Mouse (Mus musculus) lung, postnatal 0 days (tissue): ENCODE results near the gene Teddm2. TPM values are rescaled to one million over a fixed set of nuclear protein-coding genes. Genes with fewer than 3 reads are reported as not detected.
"Not testable (repeated sequence)": the region's sequence is repeated elsewhere in the genome, so short reads cannot be mapped to it uniquely, and the experiment has no call there.

Source experiments
- ATAC-seq: fragments of 200-750 bp; cut with Nextera tagmentation; 2 replicates; pipeline ENCODE4 v1.8.0; 2017; ENCODE audit warnings: moderate library complexity
- DNase-seq: peaks from one replicate; pipeline ENCODE4 v3.0.0-alpha.2; 2016; ENCODE audit warnings: low spot score
- H3K27ac ChIP-seq: fragments of 300-500 bp; sonication (generic); 2 replicates; pipeline ENCODE4 v1.5.1; 2014; ENCODE audit warnings: antibody characterized with exemption, mild to moderate bottlenecking, low read length, mixed read lengths
- H3K27me3 ChIP-seq: fragments of 300-500 bp; sonication (generic); replicated peaks from 2 replicates; pipeline ENCODE4 v1.6.1; 2014; ENCODE audit warnings: low read length, mixed read lengths; ENCODE audit not compliant: insufficient read depth
- H3K36me3 ChIP-seq: fragments of 300-500 bp; sonication (generic); 2 replicates; pipeline ENCODE4 v1.6.1; 2014; ENCODE audit warnings: low read length, mixed read lengths; ENCODE audit not compliant: insufficient read depth
- H3K4me1 ChIP-seq: fragments of 300-500 bp; sonication (generic); 2 replicates; pipeline ENCODE4 v1.6.1; 2014; ENCODE audit warnings: antibody characterized with exemption, low read depth, low read length, mixed read lengths; ENCODE audit not compliant: insufficient read depth
- H3K4me2 ChIP-seq: fragments of 300-500 bp; sonication (generic); replicated peaks from 2 replicates; pipeline ENCODE4 v1.6.1; 2014; ENCODE audit warnings: low read depth, mild to moderate bottlenecking, low read length, moderate library complexity, mixed read lengths
- H3K4me3 ChIP-seq: fragments of 300-500 bp; sonication (generic); 2 replicates; pipeline ENCODE4 v1.5.1; 2014; ENCODE audit warnings: low read depth, low read length
- H3K9ac ChIP-seq: fragments of 300-500 bp; sonication (generic); replicated peaks from 2 replicates; pipeline ENCODE4 v1.6.1; 2014; ENCODE audit warnings: low read depth, mild to moderate bottlenecking
- H3K9me3 ChIP-seq: fragments of 300-500 bp; sonication (generic); 2 replicates; pipeline ENCODE4 v1.6.1; 2016; ENCODE audit warnings: low read length, mixed read lengths
- CTCF ChIP-seq: IDR thresholded peaks from 2 replicates; pipeline ENCODE4 v1.5.1; 2016; ENCODE audit warnings: antibody characterized with exemption, mild to moderate bottlenecking
- EP300 ChIP-seq: IDR thresholded peaks from 2 replicates; pipeline ENCODE4 v1.6.1; 2016; ENCODE audit warnings: antibody characterized with exemption, mild to moderate bottlenecking, control low read depth
- WGBS: fragments of 180-500 bp; shearing (Covaris S2); extraction: QIAGEN DNeasy Blood & Tissue Kit; methylation state at CpG from one replicate; pipeline ENCODE4 v1.1.7; 2014; 5-methylcytosine and 5-hydroxymethylcytosine counted together
- polyA plus RNA-seq: library from polyadenylated mRNA; unstranded; fragments of >200 nt; fragmentation: Nextera tagmentation; extraction: Ambion mirVana; gene quantifications from 2 replicates; pipeline ENCODE4 v1.2.1, GENCODE M21; 2015

Teddm2 gene
- polyA plus RNA-seq, 1 experiment from 2014 or later: 0.98 TPM

DNA sequence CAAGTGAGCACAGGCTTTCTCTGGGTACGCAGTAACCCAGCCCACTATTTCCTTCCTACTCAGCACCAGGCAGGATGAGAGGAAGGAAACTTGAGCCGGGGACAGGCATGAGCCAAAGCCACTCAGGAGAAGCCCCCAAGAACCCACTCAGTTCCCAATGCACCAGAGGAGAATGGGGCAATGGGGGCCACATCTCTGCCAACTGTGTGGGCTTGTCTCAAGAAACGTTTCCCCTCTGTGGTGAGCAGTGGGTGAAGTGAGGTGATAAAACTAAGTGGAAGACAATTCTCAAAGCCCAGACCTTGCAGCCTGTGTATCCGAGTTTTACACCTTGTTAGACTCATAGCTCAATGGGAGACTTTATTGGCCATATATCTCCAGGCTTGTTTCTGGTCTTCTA, 8.6 kb downstream of the Teddm2 start, which contains the start of gene Teddm1a:
Gene Teddm1a (plus strand): TSS at position 301 of the 400 bp plus-strand sequence.
- H3K9me3 ChIP-seq: no peaks in the 10 kb centered on the region
- no peak for TF ChIP-seq CTCF
- H3K36me3 ChIP-seq: no peaks in the 10 kb centered on the region
- ATAC-seq (no peak), DNase-seq (no peak)
- H3K4me1 ChIP-seq: no peaks in the 10 kb centered on the region
- no peaks in the 10 kb centered on the region for H3K27me3 ChIP-seq
- H3K27ac ChIP-seq: no peak within 1 kb of the TSS
- 49% methylated on average over 4 of the region's 4 CpGs for WGBS
- no peak within 1 kb of the TSS for H3K4me3 ChIP-seq
- no peak within 1 kb of the TSS for H3K9ac ChIP-seq
- no peak within 1 kb of the TSS for H3K4me2 ChIP-seq

DNA sequence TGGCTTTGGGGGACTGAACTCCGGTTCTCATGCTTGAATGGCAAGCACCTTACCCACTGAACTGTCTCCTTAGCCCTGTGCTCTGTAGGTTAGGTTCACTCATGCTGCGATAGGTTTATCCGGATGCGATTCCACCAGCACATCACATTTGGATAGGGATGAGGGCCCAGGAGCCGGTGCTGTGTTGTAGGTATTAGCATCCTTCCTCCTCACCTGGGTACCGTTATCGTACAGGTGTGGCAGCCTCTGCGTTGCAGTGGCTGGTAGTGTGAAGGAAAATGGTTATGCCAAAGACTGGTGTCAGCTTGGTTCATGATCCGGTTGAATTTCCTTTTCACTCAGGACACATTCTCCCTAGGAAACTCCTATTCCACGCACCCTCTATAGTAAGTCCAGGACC, 9.9 kb downstream of the Teddm2 start:
- H3K9ac ChIP-seq: no peak overlapping the region
- no peaks in the 10 kb centered on the region for H3K9me3 ChIP-seq
- H3K4me1 ChIP-seq: no peaks in the 10 kb centered on the region
- H3K27me3 ChIP-seq: no peaks in the 10 kb centered on the region
- DNase-seq: no peak
- H3K4me3 ChIP-seq: no peak overlapping the region
- no peaks in the 10 kb centered on the region for H3K36me3 ChIP-seq
- 91% methylated on average over 10 of the region's 10 CpGs for WGBS
- ATAC-seq: no peak
- H3K4me2 ChIP-seq: no peak overlapping the region
- H3K27ac ChIP-seq: no peak overlapping the region
- no peak for TF ChIP-seq CTCF
- TF ChIP-seq EP300: no peak

DNA sequence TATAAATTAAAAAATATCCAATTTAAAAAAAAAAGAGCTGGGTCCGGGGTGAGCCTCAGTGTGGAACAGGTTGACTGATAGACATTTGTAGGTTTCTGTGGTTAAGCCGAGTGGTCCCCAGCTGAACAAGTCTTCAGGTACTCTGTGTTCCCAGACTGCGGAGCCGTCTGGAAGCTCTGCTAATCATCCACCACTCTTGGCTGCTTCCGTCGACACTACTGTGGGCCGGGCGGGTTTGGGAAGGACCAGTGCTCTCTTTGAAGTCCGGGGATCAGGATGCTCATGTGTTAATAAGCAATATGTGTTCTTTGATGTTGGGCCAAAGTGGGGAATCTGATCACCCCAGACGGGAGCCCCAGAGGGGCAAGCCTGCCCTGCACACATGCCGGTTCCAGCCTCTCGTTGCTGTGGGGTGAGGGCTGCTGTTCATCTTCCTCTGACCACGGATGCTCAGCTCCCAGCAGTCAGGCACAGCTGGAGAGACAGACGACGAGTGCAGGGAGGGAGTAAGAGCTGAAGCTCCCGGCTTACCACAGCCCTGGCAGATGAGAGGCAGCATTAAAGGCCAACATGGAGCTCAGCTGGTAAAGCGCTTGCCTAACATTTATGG, 13.9 kb downstream of the Teddm2 start:
- Histone ChIP-seq H3K4me2 (no peak overlapping the region), H3K27me3 (no peaks in the 10 kb centered on the region), H3K9ac (no peak overlapping the region), H3K27ac (no peak overlapping the region), H3K4me3 (no peak overlapping the region), H3K36me3 (no peaks in the 10 kb centered on the region), H3K4me1 (no peaks in the 10 kb centered on the region), H3K9me3 (no peaks in the 10 kb centered on the region)
- 28% methylated on average over 17 of the region's 17 CpGs for WGBS
- TF ChIP-seq EP300 (no peak), CTCF (no peak)
- ATAC-seq: no peak; the same call in 1 of the 2 replicates
- no peak for DNase-seq

DNA sequence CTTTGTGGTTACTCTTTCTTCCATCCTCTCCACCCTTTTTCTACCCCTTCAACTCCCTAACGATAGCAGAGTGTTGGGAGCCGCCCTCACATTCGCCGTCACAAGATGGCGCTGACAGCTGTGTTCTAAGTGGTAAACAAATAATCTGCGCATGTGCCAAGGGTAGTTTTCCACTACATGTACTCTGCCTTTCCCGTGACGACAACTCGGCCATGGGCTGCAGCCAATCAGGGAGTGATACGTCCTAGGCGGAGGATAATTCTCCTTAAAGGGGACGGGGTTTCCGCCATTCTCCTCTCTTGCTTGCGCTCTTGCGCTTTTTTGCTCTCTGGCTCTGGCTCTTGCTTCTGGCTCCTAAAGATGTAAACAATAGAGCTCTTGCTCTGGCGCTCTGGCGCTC, 19.6 kb downstream of the Teddm2 start:
- H3K4me3 ChIP-seq, H3K4me2 ChIP-seq, H3K9me3 ChIP-seq, H3K4me1 ChIP-seq, H3K9ac ChIP-seq, H3K36me3 ChIP-seq, ATAC-seq, H3K27me3 ChIP-seq, H3K27ac ChIP-seq, DNase-seq: not testable (repeated sequence)
- 93% methylated on average over 17 of the region's 17 CpGs for WGBS

DNA sequence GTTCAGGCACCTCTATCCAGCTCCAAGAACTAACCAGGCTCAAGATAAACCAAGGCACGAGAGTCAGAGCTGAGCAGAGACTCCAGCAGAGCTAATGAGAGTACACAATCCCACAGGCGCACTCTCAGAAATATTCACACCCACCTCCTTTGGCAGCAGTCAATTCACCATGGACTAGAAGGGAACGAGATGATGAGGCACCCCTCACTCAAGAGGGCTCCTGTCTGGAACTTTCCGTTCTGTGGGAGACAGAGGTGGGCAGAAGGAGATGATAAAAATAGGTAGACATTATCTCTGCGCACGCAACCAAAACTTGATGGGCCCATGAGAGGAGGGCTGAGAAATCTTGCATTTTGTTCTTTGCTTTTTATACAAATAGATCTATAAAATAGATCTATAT, 26.0 kb downstream of the Teddm2 start, which contains the start of gene Teddm1b:
Gene Teddm1b (plus strand): TSS at position 301 of the 400 bp plus-strand sequence.
- ATAC-seq: no peak
- H3K36me3 ChIP-seq: no peaks in the 10 kb centered on the region
- DNase-seq: no peak
- no peak within 1 kb of the TSS for H3K4me3 ChIP-seq
- no peak within 1 kb of the TSS for H3K9ac ChIP-seq
- H3K27me3 ChIP-seq: no peaks in the 10 kb centered on the region
- H3K4me2 ChIP-seq: no peak within 1 kb of the TSS
- H3K4me1 ChIP-seq: no peaks in the 10 kb centered on the region
- no peak for TF ChIP-seq CTCF
- no peak for TF ChIP-seq EP300
- WGBS: 80% methylated on average over 6 of the region's 6 CpGs
- H3K9me3 ChIP-seq: no peaks in the 10 kb centered on the region
- no peak within 1 kb of the TSS for H3K27ac ChIP-seq

DNA sequence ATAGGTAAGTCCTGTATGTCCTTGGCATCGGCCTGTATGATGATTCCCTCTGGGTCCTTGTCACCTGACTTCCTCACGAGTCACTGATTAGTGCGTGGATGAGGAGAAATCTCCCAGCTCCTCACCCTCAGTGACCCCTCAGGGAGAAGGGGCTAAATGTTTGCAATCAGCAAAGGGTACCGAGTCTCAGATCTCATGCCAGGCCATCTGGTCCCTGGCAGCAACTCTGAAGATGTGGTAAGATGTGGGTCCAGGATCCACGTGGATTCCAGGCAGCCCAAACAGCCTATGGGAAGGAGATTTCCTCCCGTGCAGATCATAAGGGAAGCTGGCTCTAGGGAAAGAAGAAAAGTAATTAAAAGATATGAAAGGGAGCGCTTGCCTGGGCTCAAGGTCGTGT, 44.1 kb downstream of the Teddm2 start:
- ATAC-seq: no peak
- no peak overlapping the region for H3K4me3 ChIP-seq
- H3K27me3 ChIP-seq: no peaks in the 10 kb centered on the region
- H3K36me3 ChIP-seq: no peaks in the 10 kb centered on the region
- no peaks in the 10 kb centered on the region for H3K9me3 ChIP-seq
- H3K9ac ChIP-seq: no peak overlapping the region
- WGBS: 67% methylated on average over 8 of the region's 8 CpGs
- H3K4me1 ChIP-seq: no peaks in the 10 kb centered on the region
- no peak overlapping the region for H3K4me2 ChIP-seq
- no peak for TF ChIP-seq CTCF
- no peak for TF ChIP-seq EP300
- DNase-seq: no peak
- H3K27ac ChIP-seq: no peak overlapping the region

DNA sequence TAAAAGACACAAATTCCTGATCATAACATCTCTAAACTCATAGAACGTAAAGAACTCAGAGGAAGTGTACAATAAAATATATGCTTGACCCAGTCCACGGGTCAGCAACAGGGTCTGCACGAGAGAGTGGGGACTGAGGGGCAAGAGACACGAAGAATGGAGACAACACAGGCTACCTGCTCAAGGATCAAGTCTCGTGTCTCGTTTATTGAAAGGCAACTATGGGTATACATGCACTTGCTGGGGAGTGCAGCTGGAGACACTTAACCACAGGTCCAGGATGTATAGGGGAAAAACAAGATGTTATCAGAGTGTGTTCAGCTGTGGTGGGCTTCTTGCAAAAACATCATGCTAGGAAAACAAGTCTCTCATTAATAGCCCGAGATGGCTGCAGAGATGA, 47.3 kb downstream of the Teddm2 start:
- DNase-seq, H3K27me3 ChIP-seq, H3K27ac ChIP-seq, H3K4me3 ChIP-seq, H3K9me3 ChIP-seq, H3K36me3 ChIP-seq, H3K4me2 ChIP-seq, H3K4me1 ChIP-seq, H3K9ac ChIP-seq, ATAC-seq: not testable (repeated sequence)
- WGBS: 67% methylated on average over 7 of the region's 7 CpGs
